21 mouse cellular contexts compared by ENCODE assay signal in genomic region chr8:89202484-89203096, GRCm38 (mm10).
DNase-seq lines count a peak whose midpoint lies in the region; ATAC-seq and TF ChIP-seq lines count a peak whose summit lies in the region.
"Had no signal": no experiment of that assay in that cellular context is flagged by ENCODE, and none has a peak within 500 bp of the region (broad histone marks: within the 10 kb centered on the region; RNA-seq: fewer than 3 reads in every experiment).

No protein-coding gene starts in this region.

- TF ChIP-seq CTCF in midbrain, postnatal 0 days (IDR thresholded peaks at IDR 0.05), result no peak

- H3K27ac ChIP-seq in forebrain, embryonic 13.5 days, result no peak overlapping the region
- no peak overlapping the region for H3K27ac ChIP-seq in forebrain, embryonic 16.5 days (ENCODE audit: low read length)
- H3K27ac ChIP-seq in midbrain, embryonic 13.5 days, result no peak overlapping the region
- H3K27ac ChIP-seq in midbrain, embryonic 15.5 days, result no peak overlapping the region
- no peak overlapping the region for H3K27ac ChIP-seq in hindbrain, embryonic 12.5 days
- H3K27ac ChIP-seq in midbrain, postnatal 0 days (ENCODE audit: low read depth, low read length), result no peak overlapping the region
- no peak overlapping the region for H3K27ac ChIP-seq in liver, embryonic 11.5 days (ENCODE audit: low read depth, low read length)
- H3K27ac ChIP-seq: heart, adult 2 months; heart, embryonic 13.5 days; limb, embryonic 15.5 days; liver, embryonic 15.5 days had no signal

- H3K4me3 ChIP-seq in forebrain, embryonic 13.5 days, result no peak overlapping the region
- H3K4me3 ChIP-seq in forebrain, embryonic 16.5 days (replicated peaks; ENCODE audit: low read length), result no peak overlapping the region
- H3K4me3 ChIP-seq in midbrain, embryonic 13.5 days (replicated peaks), result no peak overlapping the region
- no peak overlapping the region for H3K4me3 ChIP-seq in midbrain, embryonic 15.5 days
- no peak overlapping the region for H3K4me3 ChIP-seq in hindbrain, embryonic 12.5 days
- no peak overlapping the region for H3K4me3 ChIP-seq in midbrain, postnatal 0 days (ENCODE audit: low read depth, low read length)
- no peak overlapping the region for H3K4me3 ChIP-seq in liver, embryonic 11.5 days (ENCODE audit: low read depth, low read length)
- H3K4me3 ChIP-seq: heart, adult 2 months; heart, embryonic 13.5 days; limb, embryonic 15.5 days; liver, embryonic 15.5 days had no signal

- H3K9me3 ChIP-seq in forebrain, embryonic 13.5 days (replicated peaks), result no peaks in the 10 kb centered on the region
- H3K9me3 ChIP-seq in forebrain, embryonic 16.5 days (ENCODE audit: control insufficient read depth, low read length), result no peaks in the 10 kb centered on the region
- H3K9me3 ChIP-seq in midbrain, embryonic 13.5 days, result no peaks in the 10 kb centered on the region
- no peaks in the 10 kb centered on the region for H3K9me3 ChIP-seq in midbrain, embryonic 15.5 days
- H3K9me3 ChIP-seq in hindbrain, embryonic 12.5 days (replicated peaks), result no peaks in the 10 kb centered on the region
- no peaks in the 10 kb centered on the region for H3K9me3 ChIP-seq in midbrain, postnatal 0 days (ENCODE audit: low read length)
- H3K9me3 ChIP-seq in liver, embryonic 11.5 days (ENCODE audit: control insufficient read depth, low read length), result no peaks in the 10 kb centered on the region
- H3K9me3 ChIP-seq: heart, embryonic 13.5 days; limb, embryonic 15.5 days; liver, embryonic 15.5 days had no signal

- 0 out of 2 replicates have a peak, but pooled peaks have one; percentile 33 for ATAC-seq in forebrain, embryonic 13.5 days
- no peak for ATAC-seq in forebrain, embryonic 16.5 days
- peak; percentile 45; the same call in 1 of the 2 replicates for ATAC-seq in midbrain, embryonic 13.5 days
- ATAC-seq in midbrain, embryonic 15.5 days (replicated peaks), result no peak
- ATAC-seq in hindbrain, embryonic 12.5 days (ENCODE audit: low FRiP score), result peak; percentile 77
- ATAC-seq in midbrain, postnatal 0 days (ENCODE audit: low FRiP score), result no peak
- no peak for ATAC-seq in liver, embryonic 11.5 days (replicated peaks; ENCODE audit: low FRiP score)
- ATAC-seq: Patski had no signal

- no peak overlapping the region for H3K4me2 ChIP-seq in forebrain, embryonic 13.5 days
- no peak overlapping the region for H3K4me2 ChIP-seq in forebrain, embryonic 16.5 days (ENCODE audit: low read length)
- no peak overlapping the region for H3K4me2 ChIP-seq in midbrain, embryonic 13.5 days (replicated peaks)
- no peak overlapping the region for H3K4me2 ChIP-seq in midbrain, embryonic 15.5 days
- H3K4me2 ChIP-seq in hindbrain, embryonic 12.5 days (replicated peaks), result no peak overlapping the region
- no peak overlapping the region for H3K4me2 ChIP-seq in midbrain, postnatal 0 days (ENCODE audit: low read depth, low read length, poor library complexity, severe bottlenecking)
- H3K4me2 ChIP-seq in liver, embryonic 11.5 days, result no peak overlapping the region
- H3K4me2 ChIP-seq: heart, embryonic 13.5 days; limb, embryonic 15.5 days; liver, embryonic 15.5 days had no signal

- peak; percentile 31 for DNase-seq in midbrain, postnatal 0 days (ENCODE audit: low spot score)
- no peak for DNase-seq in liver, embryonic 11.5 days (ENCODE audit: low spot score)
- no peak for DNase-seq in kidney, adult 11 months
- DNase-seq: adrenal gland, postnatal 36 days; cerebellum, adult 11-12 months; gastrocnemius, postnatal 36 days; heart, adult 2 months; heart, postnatal 14 days; kidney, adult 18-20 months; left cerebral cortex, postnatal 4 days; lung, postnatal 14 days; thymus, adult 18-20 months had no signal

- H3K9ac ChIP-seq in forebrain, embryonic 13.5 days, result no peak overlapping the region
- H3K9ac ChIP-seq in forebrain, embryonic 16.5 days (replicated peaks; ENCODE audit: low read depth, low read length), result no peak overlapping the region
- H3K9ac ChIP-seq in midbrain, embryonic 13.5 days (replicated peaks), result no peak overlapping the region
- H3K9ac ChIP-seq in midbrain, embryonic 15.5 days, result no peak overlapping the region
- no peak overlapping the region for H3K9ac ChIP-seq in hindbrain, embryonic 12.5 days
- no peak overlapping the region for H3K9ac ChIP-seq in midbrain, postnatal 0 days (replicated peaks; ENCODE audit: low read length, poor library complexity, severe bottlenecking)
- H3K9ac ChIP-seq in liver, embryonic 11.5 days (ENCODE audit: low read depth, low read length), result no peak overlapping the region
- H3K9ac ChIP-seq: heart, embryonic 13.5 days; limb, embryonic 15.5 days; liver, embryonic 15.5 days had no signal

- H3K36me3 ChIP-seq in forebrain, embryonic 13.5 days (ENCODE audit: poor library complexity, severe bottlenecking), result no peaks in the 10 kb centered on the region
- no peaks in the 10 kb centered on the region for H3K36me3 ChIP-seq in forebrain, embryonic 16.5 days (ENCODE audit: control insufficient read depth, insufficient read depth)
- no peaks in the 10 kb centered on the region for H3K36me3 ChIP-seq in midbrain, embryonic 13.5 days
- H3K36me3 ChIP-seq in midbrain, embryonic 15.5 days (replicated peaks), result no peaks in the 10 kb centered on the region
- H3K36me3 ChIP-seq in hindbrain, embryonic 12.5 days, result no peaks in the 10 kb centered on the region
- H3K36me3 ChIP-seq in midbrain, postnatal 0 days (ENCODE audit: insufficient read depth, low read length), result no peaks in the 10 kb centered on the region
- H3K36me3 ChIP-seq in liver, embryonic 11.5 days (ENCODE audit: control insufficient read depth, insufficient read depth, low read length), result no peaks in the 10 kb centered on the region
- H3K36me3 ChIP-seq: heart, embryonic 13.5 days; limb, embryonic 15.5 days; liver, embryonic 15.5 days had no signal

- no peaks in the 10 kb centered on the region for H3K27me3 ChIP-seq in forebrain, embryonic 13.5 days
- no peaks in the 10 kb centered on the region for H3K27me3 ChIP-seq in forebrain, embryonic 16.5 days (replicated peaks; ENCODE audit: control insufficient read depth, insufficient read depth, low read length)
- no peaks in the 10 kb centered on the region for H3K27me3 ChIP-seq in midbrain, embryonic 13.5 days
- no peaks in the 10 kb centered on the region for H3K27me3 ChIP-seq in midbrain, embryonic 15.5 days (replicated peaks)
- no peaks in the 10 kb centered on the region for H3K27me3 ChIP-seq in hindbrain, embryonic 12.5 days
- H3K27me3 ChIP-seq in midbrain, postnatal 0 days (ENCODE audit: insufficient read depth, low read length), result no peaks in the 10 kb centered on the region
- H3K27me3 ChIP-seq in liver, embryonic 11.5 days (replicated peaks; ENCODE audit: control insufficient read depth, insufficient read depth, low read length), result no peaks in the 10 kb centered on the region
- H3K27me3 ChIP-seq: heart, embryonic 13.5 days; limb, embryonic 15.5 days; liver, embryonic 15.5 days; Patski had no signal

- H3K4me1 ChIP-seq in forebrain, embryonic 13.5 days, result peaks cover 13% of the 10 kb centered on the region
- H3K4me1 ChIP-seq in forebrain, embryonic 16.5 days (replicated peaks; ENCODE audit: control insufficient read depth, insufficient read depth, low read length), result no peaks in the 10 kb centered on the region
- 0 out of 2 replicates have a peak, but pooled peaks cover 7% of the 10 kb centered on the region for H3K4me1 ChIP-seq in midbrain, embryonic 13.5 days (replicated peaks)
- H3K4me1 ChIP-seq in midbrain, embryonic 15.5 days, result no peaks in the 10 kb centered on the region
- H3K4me1 ChIP-seq in hindbrain, embryonic 12.5 days, result peaks cover 3% of the 10 kb centered on the region; the same call in 1 of the 2 replicates
- H3K4me1 ChIP-seq in midbrain, postnatal 0 days (ENCODE audit: insufficient read depth, low read length), result 0 out of 2 replicates have a peak, but pooled peaks cover 4% of the 10 kb centered on the region
- no peaks in the 10 kb centered on the region for H3K4me1 ChIP-seq in liver, embryonic 11.5 days (replicated peaks; ENCODE audit: control insufficient read depth, insufficient read depth, low read length)
- H3K4me1 ChIP-seq: heart, embryonic 13.5 days; limb, embryonic 15.5 days; liver, embryonic 15.5 days had no signal

- 47% methylated on average over 5 of the region's 5 CpGs for WGBS in forebrain, embryonic 13.5 days
- WGBS in forebrain, embryonic 16.5 days, result 41% methylated on average over 5 of the region's 5 CpGs
- WGBS in midbrain, embryonic 13.5 days, result 54% methylated on average over 5 of the region's 5 CpGs
- 53% methylated on average over 5 of the region's 5 CpGs for WGBS in midbrain, embryonic 15.5 days
- WGBS in hindbrain, embryonic 12.5 days, result 55% methylated on average over 5 of the region's 5 CpGs
- 59% methylated on average over 5 of the region's 5 CpGs for whole genome bisulfite sequencing in midbrain, postnatal 0 days
- 90% methylated on average over 5 of the region's 5 CpGs for WGBS in liver, embryonic 11.5 days

Comparison
In these comparisons a context has a peak if more than half of its experiments do, and no peak if none do; other contexts are left out.
1. ATAC-seq: peak in forebrain, embryonic 13.5 days (single experiment), midbrain, embryonic 13.5 days (single experiment) and hindbrain, embryonic 12.5 days (single experiment); none in forebrain, embryonic 16.5 days (single experiment), midbrain, embryonic 15.5 days (single experiment), midbrain, postnatal 0 days (single experiment) and liver, embryonic 11.5 days (single experiment).